Mouse (Mus musculus) embryonic facial prominence, embryonic 14.5 days (tissue): ENCODE data around the gene Gramd1a. TPM values are rescaled to one million over a fixed set of nuclear protein-coding genes. Genes with fewer than 3 reads are reported as not detected.

Experiments
- ATAC-seq: fragments of 200-750 bp; cut with Nextera tagmentation; 2 replicates; pipeline ENCODE4 v1.8.0; 2017; ENCODE audit warnings: low read depth, moderate number of reproducible peaks, moderate TSS enrichment
- DNase-seq: peaks from one replicate; pipeline ENCODE4 v3.0.0-alpha.2; 2015; ENCODE audit warnings: low spot score
- H3K27ac ChIP-seq: fragments of 300-500 bp; sonication (generic); replicated peaks from 2 replicates; pipeline ENCODE4 v1.5.1; 2014; ENCODE audit warnings: low read depth, mild to moderate bottlenecking, low read length, moderate library complexity
- H3K27me3 ChIP-seq: fragments of 300-500 bp; sonication (generic); replicated peaks from 2 replicates; pipeline ENCODE4 v1.6.1; 2014; ENCODE audit warnings: low read length; ENCODE audit not compliant: control insufficient read depth, insufficient read depth
- H3K36me3 ChIP-seq: fragments of 300-500 bp; sonication (generic); 2 replicates; pipeline ENCODE4 v1.6.1; 2014; ENCODE audit warnings: low read length, mixed read lengths; ENCODE audit not compliant: control insufficient read depth, insufficient read depth
- H3K4me1 ChIP-seq: fragments of 300-500 bp; sonication (generic); 2 replicates; pipeline ENCODE4 v1.6.1; 2014; ENCODE audit warnings: antibody characterized with exemption, low read length; ENCODE audit not compliant: control insufficient read depth, insufficient read depth
- H3K4me2 ChIP-seq: fragments of 300-500 bp; sonication (generic); 2 replicates; pipeline ENCODE4 v1.6.1; 2014; ENCODE audit warnings: low read depth, mild to moderate bottlenecking, low read length, moderate library complexity, mixed read lengths
- H3K4me3 ChIP-seq: fragments of 300-500 bp; sonication (generic); 2 replicates; pipeline ENCODE4 v1.5.1; 2014; ENCODE audit warnings: low read depth, mild to moderate bottlenecking, low read length
- H3K9ac ChIP-seq: fragments of 300-500 bp; sonication (generic); 2 replicates; pipeline ENCODE4 v1.6.1; 2014; ENCODE audit warnings: low read depth, mild to moderate bottlenecking, low read length, moderate library complexity, mixed read lengths
- H3K9me3 ChIP-seq: fragments of 300-500 bp; sonication (generic); 2 replicates; pipeline ENCODE4 v1.6.1; 2016; ENCODE audit warnings: low read length; ENCODE audit not compliant: control insufficient read depth
- WGBS: fragments of 180-500 bp; shearing (Covaris S2); extraction: QIAGEN DNeasy Blood & Tissue Kit; methylation state at CpG from one replicate; pipeline ENCODE4 v1.1.7; 2014; 5-methylcytosine and 5-hydroxymethylcytosine counted together
- polyA plus RNA-seq: library from polyadenylated mRNA; unstranded; fragments of >200 nt; fragmentation: Nextera tagmentation; extraction: Ambion mirVana; gene quantifications from 2 replicates; pipeline ENCODE4 v1.2.1, GENCODE M21; 2014

Gramd1a gene
- polyA plus RNA-seq, 1 experiment from 2014 or later = 65.4 TPM

DNA sequence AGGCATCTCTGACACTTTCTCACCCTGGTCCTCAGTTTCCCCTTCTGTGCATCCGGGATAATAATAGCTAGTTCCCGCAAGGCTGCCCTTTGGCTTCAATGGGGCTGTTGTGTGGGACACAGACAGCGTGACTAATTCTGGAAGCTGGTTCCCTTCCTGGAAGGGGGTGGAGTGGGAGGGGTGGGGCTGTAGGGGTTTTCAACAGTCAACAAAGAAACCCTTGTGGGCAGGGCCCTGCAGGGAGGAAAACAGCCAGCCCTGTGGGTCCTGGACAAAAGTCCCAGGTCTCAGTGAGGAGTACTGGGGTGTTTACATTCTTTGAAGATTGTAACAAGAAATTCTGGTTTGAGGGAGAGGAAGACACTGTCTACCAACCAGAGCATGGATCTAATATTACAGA, 70.5 kb downstream of the Gramd1a start:
- 26% methylated on average over 3 of the region's 3 CpGs for WGBS
- Histone ChIP-seq H3K27me3 (no peaks in the 10 kb centered on the region), H3K4me3 (no peak overlapping the region), H3K9ac (no peak overlapping the region), H3K4me2 (no peak overlapping the region), H3K9me3 (no peaks in the 10 kb centered on the region), H3K27ac (peak overlapping the region; percentile 61; the same call in 1 of the 2 replicates), H3K36me3 (no peaks in the 10 kb centered on the region), H3K4me1 (peaks cover 15% of the 10 kb centered on the region)
- peak; percentile 73 for DNase-seq
- peak; percentile 76 for ATAC-seq

DNA sequence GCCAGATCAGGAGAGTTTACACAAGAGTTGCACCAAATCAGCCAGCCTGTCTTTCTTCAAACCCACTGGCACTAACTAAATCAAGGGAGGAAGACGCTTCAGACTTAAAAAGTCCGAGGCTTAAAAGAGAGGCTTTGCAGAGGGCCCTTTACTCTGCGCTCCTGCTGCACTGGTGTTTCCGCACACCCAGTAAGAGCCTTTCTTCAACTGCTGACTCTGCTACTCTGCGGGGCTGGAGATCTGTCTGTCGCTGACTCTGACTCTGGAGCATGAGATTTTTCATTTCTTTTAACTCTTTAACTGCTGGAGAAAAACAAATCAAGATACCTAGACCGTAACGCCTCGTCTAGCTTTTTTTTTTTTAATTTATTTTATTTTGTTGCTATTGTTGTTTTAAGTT, 71.6 kb downstream of the Gramd1a start:
- Histone ChIP-seq H3K4me2 (peak overlapping the region; percentile 26; the same call in 1 of the 2 replicates), H3K9ac (no peak overlapping the region; the same call in 1 of the 2 replicates), H3K36me3 (no peaks in the 10 kb centered on the region), H3K27ac (peak overlapping the region; percentile 68), H3K4me3 (no peak overlapping the region), H3K9me3 (no peaks in the 10 kb centered on the region), H3K27me3 (no peaks in the 10 kb centered on the region), H3K4me1 (peaks cover 15% of the 10 kb centered on the region)
- 30% methylated on average over 9 of the region's 9 CpGs for WGBS
- ATAC-seq (peak; percentile 48; the same call in 1 of the 2 replicates), DNase-seq (peak; percentile 51)

DNA sequence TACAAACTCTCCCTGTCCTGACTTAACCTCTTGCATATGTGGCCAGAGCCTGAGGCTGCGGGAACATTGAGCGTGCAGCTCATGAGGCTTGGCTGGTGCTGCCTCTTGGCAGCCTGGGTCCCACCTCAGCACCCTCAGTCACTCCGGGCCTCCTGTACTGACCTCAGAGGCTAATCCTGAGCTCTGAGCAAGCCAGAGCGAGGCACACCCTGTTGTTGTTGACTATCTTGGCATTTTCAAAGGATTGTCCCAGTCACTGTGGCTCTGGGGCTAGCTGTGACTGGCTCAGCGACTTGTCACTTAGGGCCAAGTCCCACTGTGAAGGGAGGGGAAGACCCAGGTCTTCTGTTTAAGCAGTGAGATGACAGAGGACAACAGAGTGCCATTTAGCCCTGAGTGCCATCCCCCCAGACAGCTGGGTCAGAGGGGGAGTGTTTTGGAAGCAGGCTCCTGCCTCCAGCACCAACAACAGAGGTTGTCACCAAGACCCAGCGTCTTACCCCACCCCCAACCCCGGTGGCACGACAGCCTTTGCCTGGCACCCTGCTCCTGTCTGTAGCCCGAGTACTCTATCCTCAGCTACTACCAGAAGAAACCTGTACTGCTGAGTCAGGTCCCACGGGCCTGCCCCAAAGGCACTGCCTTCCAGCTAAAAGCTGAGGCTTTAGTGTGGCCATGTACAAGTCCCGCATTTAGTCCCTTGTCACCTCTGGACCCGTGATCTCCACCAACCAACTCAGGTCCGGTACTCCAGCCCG, 72.7 kb downstream of the Gramd1a start:
- peak; percentile 34; the same call in 1 of the 2 replicates for ATAC-seq
- no peak overlapping the region for H3K4me3 ChIP-seq
- 0 out of 2 replicates have a peak overlapping the region, but pooled peaks have one; percentile 5 for H3K9ac ChIP-seq
- H3K27ac ChIP-seq = peak overlapping the region; percentile 68
- WGBS = 42% methylated on average over 14 of the region's 14 CpGs
- H3K36me3 ChIP-seq = no peaks in the 10 kb centered on the region
- H3K9me3 ChIP-seq = no peaks in the 10 kb centered on the region
- H3K27me3 ChIP-seq = no peaks in the 10 kb centered on the region
- no peak for DNase-seq
- no peak overlapping the region for H3K4me2 ChIP-seq
- H3K4me1 ChIP-seq = peaks cover 15% of the 10 kb centered on the region

DNA sequence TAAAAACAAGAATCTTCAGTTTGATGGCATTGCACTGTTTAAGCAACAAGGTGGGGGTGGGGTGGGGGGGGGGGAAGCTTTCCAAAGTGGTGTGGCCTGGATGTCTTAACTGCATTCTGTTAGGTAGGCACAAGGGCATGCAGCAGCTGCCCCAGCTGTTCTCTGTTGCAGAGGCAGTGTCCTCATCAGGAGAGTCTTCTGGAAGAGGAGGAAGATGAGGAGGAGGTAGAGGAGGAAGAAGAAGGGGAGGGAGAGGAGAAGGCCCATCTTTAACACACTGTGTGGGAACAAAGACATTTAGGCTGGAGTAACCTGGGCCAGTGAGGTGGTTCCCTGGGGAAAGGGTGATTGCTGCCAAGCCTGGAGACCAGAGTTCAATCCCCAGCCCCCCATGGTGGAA, 73.6 kb downstream of the Gramd1a start:
- no peak for ATAC-seq
- Histone ChIP-seq H3K9me3 (no peaks in the 10 kb centered on the region), H3K4me2 (no peak overlapping the region)

DNA sequence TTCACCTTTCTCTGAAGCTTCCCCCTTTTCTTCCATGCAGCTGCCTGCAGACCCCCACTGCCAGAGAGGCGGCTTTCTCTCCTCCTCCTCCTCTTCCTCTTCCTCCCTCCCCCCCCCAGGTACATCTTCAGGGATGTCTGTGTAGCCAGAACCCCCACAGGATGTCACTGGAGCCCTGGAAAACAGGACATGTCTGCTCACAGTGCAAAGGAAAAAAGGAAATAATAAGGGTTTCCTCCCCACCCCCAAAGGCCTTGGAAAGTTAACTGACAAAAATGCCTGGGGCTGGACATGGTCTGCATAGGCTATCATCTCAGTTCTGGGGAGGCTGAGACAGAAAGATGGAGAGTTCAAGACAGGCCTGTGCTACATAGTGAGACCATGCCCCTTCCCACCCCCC, 74.6 kb downstream of the Gramd1a start:
- H3K36me3 ChIP-seq = no peaks in the 10 kb centered on the region
- no peak overlapping the region for H3K4me3 ChIP-seq
- H3K27ac ChIP-seq = no peak overlapping the region
- no peak overlapping the region for H3K9ac ChIP-seq
- H3K4me2 ChIP-seq = no peak overlapping the region
- ATAC-seq = no peak
- H3K9me3 ChIP-seq = no peaks in the 10 kb centered on the region
- DNase-seq = no peak
- peaks cover 23% of the 10 kb centered on the region for H3K4me1 ChIP-seq
- 24% methylated on average over 1 of the region's 1 CpGs for WGBS
- H3K27me3 ChIP-seq = no peaks in the 10 kb centered on the region

More for the DNA sequence above, 73.6 kb downstream of the Gramd1a start:
- Histone ChIP-seq H3K4me3 (no peak overlapping the region), H3K27me3 (no peaks in the 10 kb centered on the region), H3K9ac (no peak overlapping the region), H3K27ac (no peak overlapping the region), H3K4me1 (peaks cover 19% of the 10 kb centered on the region), H3K36me3 (no peaks in the 10 kb centered on the region)
- no peak for DNase-seq

DNA sequence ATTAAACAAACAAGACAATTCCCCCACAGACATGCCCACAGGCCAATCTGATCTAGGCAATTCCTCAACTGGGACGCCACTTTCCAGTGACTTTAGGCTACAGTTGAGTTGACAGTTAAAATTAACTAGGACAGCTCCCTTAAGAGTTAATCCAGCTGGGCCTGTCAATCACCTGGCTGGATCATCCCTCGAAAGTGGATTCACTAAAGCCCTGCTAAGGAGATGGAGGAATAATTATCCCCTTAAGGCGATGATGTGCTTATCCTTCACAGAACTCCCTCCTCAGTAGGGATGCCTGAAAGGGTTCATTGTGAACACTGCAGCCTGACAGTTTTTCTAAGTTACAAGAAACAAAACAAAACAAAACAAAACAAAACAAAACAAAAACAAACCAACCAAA, 75.1 kb downstream of the Gramd1a start:
- Histone ChIP-seq H3K9me3 (no peaks in the 10 kb centered on the region), H3K27ac (no peak overlapping the region), H3K36me3 (no peaks in the 10 kb centered on the region), H3K4me3 (no peak overlapping the region), H3K4me2 (no peak overlapping the region), H3K9ac (no peak overlapping the region), H3K4me1 (peaks cover 23% of the 10 kb centered on the region), H3K27me3 (no peaks in the 10 kb centered on the region)
- DNase-seq (no peak), ATAC-seq (no peak)
- 25% methylated on average over 3 of the region's 3 CpGs for WGBS

Other genes with a start within 250 kb of the Gramd1a start
- 1.3 and 1.4 TPM in 2 replicates for gene Mag, start 241.0 kb downstream of the Gramd1a start, polyA plus RNA-seq
- gene Hamp2, start 231.2 kb downstream of the Gramd1a start, polyA plus RNA-seq = 0.97 TPM in 1 of 2 replicates, not detected in the other
- gene Hamp, start 211.9 kb downstream of the Gramd1a start, polyA plus RNA-seq = not detected in 2 replicates
- gene Usf2, start 199.1 kb downstream of the Gramd1a start, polyA plus RNA-seq = 18.3 and 23.8 TPM in 2 replicates
- gene Lsr, start 182.4 kb downstream of the Gramd1a start, polyA plus RNA-seq = 22.7 and 26.0 TPM in 2 replicates
- 1.6 and 2.3 TPM in 2 replicates for gene Fam187b, start 182.1 kb downstream of the Gramd1a start, polyA plus RNA-seq
- 57.0 and 64.6 TPM in 2 replicates for gene Fxyd5, start 113.4 kb downstream of the Gramd1a start, polyA plus RNA-seq
- 37.0 and 40.9 TPM in 2 replicates for gene Fxyd7, start 104.4 kb downstream of the Gramd1a start, polyA plus RNA-seq
- 113 and 135 TPM in 2 replicates for gene Fxyd1, start 98.7 kb downstream of the Gramd1a start, polyA plus RNA-seq
- gene Lgi4, start 96.6 kb downstream of the Gramd1a start, polyA plus RNA-seq = 0.86 and 1.6 TPM in 2 replicates
- 48.8 and 71.7 TPM in 2 replicates for gene Fxyd3, start 79.2 kb downstream of the Gramd1a start, polyA plus RNA-seq
- gene Hpn, start 40.6 kb downstream of the Gramd1a start, polyA plus RNA-seq = 4.4 and 4.9 TPM in 2 replicates
- 8.5 and 9.4 TPM in 2 replicates for gene Scn1b, start 28.9 kb downstream of the Gramd1a start, polyA plus RNA-seq
- not detected in 2 replicates for gene Scgb2b2, start 134.6 kb upstream of the Gramd1a start, polyA plus RNA-seq
- gene Scgb1b2, start 135.9 kb upstream of the Gramd1a start, polyA plus RNA-seq = not detected in 2 replicates
- not detected in 2 replicates for gene Scgb2b3, start 206.2 kb upstream of the Gramd1a start, polyA plus RNA-seq
- not detected in 2 replicates for gene Scgb1b3, start 219.7 kb upstream of the Gramd1a start, polyA plus RNA-seq